Mouse (Mus musculus): ENCODE measurements around the gene Fmo5.

- no peak for TF ChIP-seq CTCF (IDR thresholded peaks at IDR 0.05; ENCODE audit: control insufficient read depth, insufficient read depth, insufficient read length)
- no peak for TF ChIP-seq MAX (IDR thresholded peaks at IDR 0.05)
Measured at GRCm38 (mm10) chr3:97702448-97703080, 74.0 kb downstream of the Fmo5 start.
